Mouse (Mus musculus): ENCODE measurements at regions not wholly inside any gene's neighbourhood (a gene's known extent, or its start where the extent isn't known, plus 50 kb on each side); places are given as distances from the start of the nearest gene placed in this dataset.

DNA sequence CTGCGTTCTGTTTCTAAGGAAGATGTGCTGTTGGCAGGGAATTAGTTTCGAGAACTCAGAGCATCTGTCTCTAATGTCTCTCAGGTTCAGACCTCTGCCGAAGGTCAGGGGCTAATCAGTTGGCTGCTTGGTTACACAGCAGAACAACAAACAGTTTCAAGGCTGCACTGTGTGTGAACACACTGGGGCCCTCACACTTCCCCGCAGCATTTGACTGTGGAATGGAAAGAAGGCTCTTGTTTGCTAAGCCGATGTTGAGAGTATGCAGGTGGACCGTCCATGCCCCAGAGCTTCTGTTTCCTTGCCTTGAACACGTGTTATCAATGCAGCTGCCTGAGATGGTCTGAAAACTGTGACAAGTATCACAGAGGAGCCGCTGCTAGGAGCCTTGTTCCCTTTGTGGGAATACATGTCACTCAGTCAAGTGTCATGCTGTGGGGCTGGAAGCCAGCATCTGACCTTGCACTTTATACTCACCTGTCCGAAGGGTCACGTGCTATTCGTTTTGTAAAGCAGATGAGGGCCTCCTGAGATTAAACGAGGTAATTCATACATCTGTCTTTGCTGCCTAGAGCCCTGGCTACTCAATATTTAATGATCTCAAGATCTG lies 141.0 kb upstream of the Ankrd50 start:
- Histone ChIP-seq H3K27ac (no peak overlapping the region), H3K4me3 (no peak overlapping the region)
- no peak for TF ChIP-seq CTCF (IDR thresholded peaks at IDR 0.05)
- no peak for DNase-seq (ENCODE audit: extremely low spot score in 1 of 2, low spot score in 2 of 2)
- intact Hi-C loops (cut with DNase I), result no loop called here

DNA sequence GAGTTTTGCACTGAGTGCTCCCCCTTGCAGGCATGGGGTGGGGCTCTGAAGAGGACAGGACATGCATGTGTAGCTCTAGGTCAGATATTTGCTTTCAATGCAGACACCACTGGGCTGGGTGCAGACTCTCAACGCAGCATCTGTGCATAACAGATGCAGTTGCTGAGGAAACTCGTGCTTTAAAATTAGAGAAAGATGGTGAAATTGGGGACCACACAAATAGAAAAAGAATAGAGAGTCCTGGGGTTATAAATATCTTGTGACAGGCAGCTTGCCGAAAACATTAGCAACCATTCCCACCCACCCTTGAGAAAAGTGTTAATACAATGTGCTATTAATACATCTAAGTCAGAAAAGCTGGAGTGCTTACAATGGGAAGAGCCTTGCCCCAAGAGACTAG lies 133.3 kb upstream of the Ankrd50 start:
- no peak for TF ChIP-seq CTCF (IDR thresholded peaks at IDR 0.05)
- H3K27ac ChIP-seq, result no peak overlapping the region
- intact Hi-C loops (cut with DNase I), result loop anchor here (5.0 kb wide), 1 partner anchor 136 kb away; the partner anchor contains the start of gene Ankrd50
- DNase-seq (ENCODE audit: extremely low spot score in 1 of 2, low spot score in 2 of 2), result no peak
- H3K4me3 ChIP-seq, result no peak overlapping the region

DNA sequence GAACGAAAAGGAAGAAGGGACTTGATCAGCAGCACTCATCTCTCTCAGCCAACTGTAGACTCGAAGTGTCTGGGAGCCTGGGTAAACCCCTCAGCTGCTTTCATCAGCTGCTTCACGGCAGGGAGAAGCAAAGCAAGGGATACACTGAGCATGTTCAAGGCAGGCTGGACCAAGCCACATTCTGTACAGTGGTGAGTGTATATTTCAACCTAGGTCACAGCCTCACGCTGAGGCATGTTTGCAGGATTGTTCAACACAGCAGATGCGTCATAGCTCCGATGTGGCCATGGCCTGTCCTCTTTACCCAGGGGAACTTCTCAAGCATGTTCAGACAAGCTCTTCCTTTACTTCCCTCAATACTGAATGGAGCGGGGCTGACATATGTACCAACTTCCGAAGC lies 132.6 kb upstream of the Ankrd50 start:
- Histone ChIP-seq H3K27ac (no peak overlapping the region), H3K4me3 (no peak overlapping the region)
- intact Hi-C loops (cut with DNase I), result loop anchor here (5.0 kb wide), 1 partner anchor 135 kb away; the partner anchor contains the start of gene Ankrd50
- DNase-seq (ENCODE audit: extremely low spot score in 1 of 2, low spot score in 2 of 2), result no peak
- TF ChIP-seq CTCF (IDR thresholded peaks at IDR 0.05), result no peak

DNA sequence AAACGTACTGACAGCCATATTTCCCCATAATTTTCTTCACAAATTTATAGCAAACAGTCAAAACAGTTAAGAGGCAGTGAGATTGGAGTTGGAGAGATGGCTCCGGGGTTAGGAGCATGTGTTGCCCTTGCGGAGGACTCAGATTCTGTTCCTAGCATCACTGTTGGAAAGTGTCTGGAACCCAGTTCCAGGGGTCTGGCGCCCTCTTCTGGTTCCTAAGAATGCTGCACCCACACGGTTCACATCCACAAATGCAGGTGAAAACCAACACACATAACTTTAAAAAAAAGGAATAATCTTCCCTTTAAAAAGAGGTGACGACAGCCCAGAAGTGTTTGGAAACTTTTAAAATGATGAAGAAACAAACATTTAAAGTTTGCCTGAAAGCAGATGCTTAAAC lies 129.1 kb upstream of the Ankrd50 start:
- intact Hi-C loops (cut with DNase I), result no loop called here
- Histone ChIP-seq H3K27ac (no peak overlapping the region), H3K4me3 (no peak overlapping the region)
- peak; percentile 6; the same call in 1 of the 2 replicates for TF ChIP-seq CTCF (IDR thresholded peaks at IDR 0.05)
- no peak for DNase-seq (ENCODE audit: extremely low spot score in 1 of 2, low spot score in 2 of 2)

DNA sequence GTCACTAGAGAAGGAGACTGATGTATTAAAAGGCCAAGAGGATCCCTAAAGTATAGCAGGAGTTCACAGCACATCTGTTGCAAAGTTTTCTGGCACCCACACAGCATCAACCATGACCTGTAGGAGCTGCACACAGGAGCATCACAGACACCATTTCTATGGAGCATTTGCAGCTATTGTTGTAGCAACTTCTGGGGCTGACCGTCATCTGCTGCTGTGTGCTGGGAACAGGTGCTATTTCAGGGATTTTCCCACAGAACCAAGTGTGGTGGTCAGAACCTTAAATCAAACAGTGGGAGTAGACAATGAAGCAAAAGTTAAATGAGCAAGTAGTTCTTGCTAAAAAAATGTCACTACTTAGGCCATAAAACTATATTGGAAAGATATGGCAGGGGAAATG lies 106.9 kb upstream of the Ankrd50 start:
- TF ChIP-seq CTCF (IDR thresholded peaks at IDR 0.05), result no peak
- H3K4me3 ChIP-seq, result no peak overlapping the region
- no peak overlapping the region for H3K27ac ChIP-seq
- intact Hi-C loops (cut with DNase I), result no loop called here
- DNase-seq (ENCODE audit: extremely low spot score in 1 of 2, low spot score in 2 of 2), result no peak

DNA sequence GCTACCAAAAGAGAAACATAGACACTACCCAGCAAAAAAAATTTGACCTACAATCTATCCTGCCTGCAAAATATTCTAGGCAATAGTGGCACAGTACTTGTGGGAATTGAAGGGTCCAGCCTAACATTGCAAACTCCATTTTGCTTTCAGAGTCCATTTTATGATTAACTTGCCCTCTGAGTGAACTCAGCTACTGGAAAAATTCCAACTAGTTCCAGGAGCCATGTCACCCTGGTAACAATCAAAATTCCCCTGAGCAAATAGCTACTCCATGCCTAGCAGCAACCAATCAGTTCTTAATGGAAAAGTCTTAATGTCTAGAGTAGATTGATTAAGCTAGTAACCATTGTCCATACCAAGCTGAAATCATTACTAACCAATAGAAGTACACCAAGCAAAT lies 104.3 kb upstream of the Ankrd50 start:
- intact Hi-C loops (cut with DNase I), result no loop called here
- TF ChIP-seq CTCF (IDR thresholded peaks at IDR 0.05), result no peak
- Histone ChIP-seq H3K4me3 (no peak overlapping the region), H3K27ac (no peak overlapping the region)
- no peak for DNase-seq (ENCODE audit: extremely low spot score in 1 of 2, low spot score in 2 of 2)

DNA sequence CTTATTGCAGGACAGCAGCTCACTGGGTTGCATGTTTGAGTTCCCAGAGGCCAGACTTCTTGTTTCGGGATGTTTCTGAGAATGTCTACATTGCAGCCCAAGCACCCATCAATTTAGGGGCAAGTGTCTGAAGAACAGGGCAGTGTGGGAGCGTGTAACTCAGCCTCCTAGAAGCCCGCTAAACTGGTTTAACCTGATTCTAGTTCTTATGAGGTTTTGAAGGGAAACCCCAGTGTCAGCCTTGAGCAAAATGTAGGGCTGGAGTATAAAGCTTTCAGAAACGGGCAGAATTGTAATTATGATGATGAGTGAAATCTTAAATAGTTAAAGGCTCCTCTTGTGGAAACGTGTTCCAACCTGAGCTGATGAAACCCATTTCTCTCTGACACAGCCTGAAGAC lies 100.9 kb upstream of the Ankrd50 start:
- H3K4me3 ChIP-seq, result no peak overlapping the region
- H3K27ac ChIP-seq, result no peak overlapping the region
- intact Hi-C loops (cut with DNase I), result no loop called here
- no peak for TF ChIP-seq CTCF (IDR thresholded peaks at IDR 0.05)
- DNase-seq (ENCODE audit: extremely low spot score in 1 of 2, low spot score in 2 of 2), result no peak

DNA sequence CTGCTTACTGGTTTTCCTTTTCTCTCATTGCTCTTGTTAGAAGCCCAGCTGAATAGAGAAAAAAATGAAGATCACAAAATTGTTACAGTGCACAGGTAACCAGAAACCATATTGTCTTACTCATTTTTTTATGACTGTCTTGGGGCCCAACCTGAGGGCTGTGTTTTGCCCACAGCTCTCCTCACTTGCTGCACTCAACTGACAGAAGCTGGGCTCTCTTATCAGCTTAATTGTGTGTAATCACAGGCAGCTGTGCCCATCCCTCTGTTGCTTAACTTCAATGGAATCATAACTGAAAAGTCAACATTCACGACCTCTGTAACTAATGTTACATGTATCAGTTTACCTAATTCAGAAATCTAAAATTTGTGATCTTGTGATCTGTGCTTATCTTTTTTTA lies 95.1 kb upstream of the Ankrd50 start:
- DNase-seq (ENCODE audit: extremely low spot score in 1 of 2, low spot score in 2 of 2), result no peak
- no peak for TF ChIP-seq CTCF (IDR thresholded peaks at IDR 0.05)
- no peak overlapping the region for H3K4me3 ChIP-seq
- H3K27ac ChIP-seq, result no peak overlapping the region
- intact Hi-C loops (cut with DNase I), result no loop called here

DNA sequence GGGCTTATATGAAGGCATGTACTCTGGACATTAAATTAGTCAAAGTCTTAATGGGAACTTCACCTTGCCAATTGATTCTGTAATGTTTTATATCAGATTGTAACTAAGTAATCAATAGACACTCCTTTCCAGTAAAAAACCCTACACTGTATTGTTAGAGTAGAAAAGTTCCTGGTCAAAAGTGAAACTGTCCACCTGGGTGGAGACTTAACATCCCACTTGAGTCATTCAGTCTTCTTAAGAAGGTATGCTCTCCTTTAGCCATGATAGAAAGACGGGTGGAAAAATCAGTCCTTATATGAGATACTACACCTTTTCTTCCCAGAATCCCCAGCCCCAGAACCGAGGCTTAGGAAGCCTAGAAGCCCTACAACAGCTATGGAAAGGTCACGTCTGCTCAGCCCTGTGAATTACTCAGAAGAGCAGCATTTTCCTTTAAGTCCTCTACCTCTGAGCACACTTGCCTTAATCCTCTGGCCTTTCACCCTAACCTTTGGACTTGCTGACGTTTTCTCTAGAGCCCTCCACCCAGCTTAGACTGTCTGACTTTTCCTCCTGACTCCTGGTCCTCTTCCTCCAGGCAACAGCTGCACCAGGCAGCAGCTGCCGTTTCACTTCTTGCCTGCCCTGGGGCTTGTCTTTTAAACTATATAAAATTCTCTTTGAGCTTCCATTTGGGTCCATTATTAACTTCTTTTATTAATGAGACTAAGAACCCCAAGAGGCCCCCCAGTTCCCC lies 93.4 kb upstream of the Ankrd50 start:
- intact Hi-C loops (cut with DNase I), result no loop called here

DNA sequence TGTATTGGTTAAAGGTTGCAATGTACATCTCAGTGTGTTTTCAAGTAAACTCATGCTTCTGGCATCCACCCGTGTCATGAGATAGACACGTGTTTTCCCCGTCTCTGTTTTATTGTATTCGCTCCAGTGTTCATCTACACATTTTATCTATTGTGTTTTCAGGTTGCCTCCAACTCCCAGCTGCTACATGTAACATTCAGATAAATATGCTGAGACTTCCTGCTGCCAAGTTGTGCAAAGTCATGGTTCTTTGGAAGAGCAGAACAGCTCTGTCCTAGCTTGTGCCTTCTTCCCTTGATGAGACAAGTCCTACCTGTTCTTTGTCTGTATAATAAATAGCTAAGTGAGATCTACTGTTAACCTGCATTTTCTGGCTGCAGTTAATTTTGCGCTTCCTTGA lies 89.0 kb upstream of the Ankrd50 start:
- intact Hi-C loops (cut with DNase I), result no loop called here
- TF ChIP-seq CTCF (IDR thresholded peaks at IDR 0.05), result no peak
- no peak overlapping the region for H3K27ac ChIP-seq
- H3K4me3 ChIP-seq, result no peak overlapping the region
- DNase-seq (ENCODE audit: extremely low spot score in 1 of 2, low spot score in 2 of 2), result no peak

More for the DNA sequence above, 93.4 kb upstream of the Ankrd50 start:
- no peak overlapping the region for H3K4me3 ChIP-seq
- no peak overlapping the region for H3K27ac ChIP-seq
- no peak for DNase-seq (ENCODE audit: extremely low spot score in 1 of 2, low spot score in 2 of 2)
- TF ChIP-seq CTCF (IDR thresholded peaks at IDR 0.05), result no peak

DNA sequence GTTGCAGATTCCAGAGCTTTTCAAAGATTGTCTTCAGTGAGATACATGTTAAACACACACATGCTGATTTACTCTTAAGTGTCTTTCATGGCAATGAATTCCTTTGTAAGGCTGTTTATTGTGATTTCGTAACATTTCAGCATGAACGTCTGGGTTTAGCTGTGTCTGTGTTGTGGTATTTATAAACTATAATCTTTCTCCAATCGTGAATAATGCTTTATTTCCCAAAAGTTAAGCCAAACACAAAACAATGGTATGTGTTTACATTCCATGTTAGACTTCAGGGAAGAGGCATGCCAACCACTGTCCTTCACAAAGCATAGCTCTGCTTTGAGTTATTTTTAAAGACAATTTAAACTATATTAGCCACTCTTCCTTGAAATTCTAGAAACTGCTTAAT lies 87.5 kb upstream of the Ankrd50 start:
- Histone ChIP-seq H3K4me3 (no peak overlapping the region), H3K27ac (no peak overlapping the region)
- intact Hi-C loops (cut with DNase I), result no loop called here
- no peak for DNase-seq (ENCODE audit: extremely low spot score in 1 of 2, low spot score in 2 of 2)
- no peak for TF ChIP-seq CTCF (IDR thresholded peaks at IDR 0.05)

DNA sequence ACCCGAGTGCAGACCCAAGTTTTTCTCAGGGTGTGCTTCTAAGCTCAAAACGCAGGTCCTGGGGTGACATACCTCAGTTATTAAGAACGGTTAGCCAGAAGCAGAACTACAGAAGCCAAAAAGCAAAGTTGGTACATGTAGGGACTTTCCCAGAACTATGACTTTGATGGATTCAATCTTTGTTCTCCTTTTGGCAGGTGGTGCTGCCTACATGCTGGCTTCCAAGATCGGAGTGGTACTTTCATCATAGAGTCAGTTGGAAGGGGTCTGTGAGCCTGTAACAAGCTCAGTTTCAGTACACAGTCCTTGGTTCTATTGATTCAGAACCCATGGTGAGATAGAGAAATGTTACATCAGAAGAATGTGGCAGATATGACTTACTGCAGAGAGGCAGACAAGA lies 86.6 kb upstream of the Ankrd50 start:
- no peak overlapping the region for H3K4me3 ChIP-seq
- no peak for TF ChIP-seq CTCF (IDR thresholded peaks at IDR 0.05)
- no peak for DNase-seq (ENCODE audit: extremely low spot score in 1 of 2, low spot score in 2 of 2)
- intact Hi-C loops (cut with DNase I), result no loop called here
- no peak overlapping the region for H3K27ac ChIP-seq

DNA sequence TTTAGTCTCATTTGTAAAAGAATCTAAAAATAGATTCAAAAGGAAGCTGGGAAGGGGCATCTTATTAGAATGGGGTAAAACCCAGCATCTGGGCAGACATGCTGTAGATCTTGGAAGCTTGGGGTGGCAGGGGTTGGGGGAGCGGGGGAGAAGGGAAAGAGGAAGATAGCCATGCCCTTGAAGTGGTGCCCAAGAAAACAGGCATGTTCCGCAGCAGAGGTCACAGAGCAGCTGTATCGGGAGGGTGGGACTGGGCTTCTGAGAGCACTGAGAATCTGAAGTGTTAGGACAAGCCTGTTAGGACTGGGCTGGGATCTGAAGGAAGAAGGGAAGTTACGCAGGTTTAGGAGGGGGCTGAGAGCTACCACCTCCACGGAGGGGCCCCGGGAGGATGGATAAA lies 84.4 kb upstream of the Ankrd50 start:
- intact Hi-C loops (cut with DNase I), result no loop called here
- Histone ChIP-seq H3K4me3 (no peak overlapping the region), H3K27ac (no peak overlapping the region)
- DNase-seq (ENCODE audit: extremely low spot score in 1 of 2, low spot score in 2 of 2), result no peak
- TF ChIP-seq CTCF (IDR thresholded peaks at IDR 0.05), result no peak
